Mouse (Mus musculus) neural tube, embryonic 13.5 days (tissue): ENCODE data around the gene Lipk. TPM values are rescaled to one million over a fixed set of nuclear protein-coding genes. Genes with fewer than 3 reads are reported as not detected.

Experiments used
- ATAC-seq: fragments of 200-750 bp; cut with Nextera tagmentation; 2 replicates; pipeline ENCODE4 v1.8.0; 2017; ENCODE audit warnings: low read depth, mild to moderate bottlenecking, moderate TSS enrichment, moderate library complexity
- H3K27ac ChIP-seq: fragments of 300-500 bp; sonication (generic); replicated peaks from 2 replicates; pipeline ENCODE4 v1.5.1; 2015; ENCODE audit warnings: moderate library complexity, mild to moderate bottlenecking, inconsistent platforms
- H3K27me3 ChIP-seq: fragments of 300-500 bp; sonication (generic); 2 replicates; pipeline ENCODE4 v1.6.1; 2015; ENCODE audit warnings: mild to moderate bottlenecking, inconsistent platforms
- H3K36me3 ChIP-seq: fragments of 300-500 bp; sonication (generic); 2 replicates; pipeline ENCODE4 v1.6.1; 2015; ENCODE audit warnings: mild to moderate bottlenecking, inconsistent platforms
- H3K4me1 ChIP-seq: fragments of 300-500 bp; sonication (generic); replicated peaks from 2 replicates; pipeline ENCODE4 v1.6.1; 2015; ENCODE audit warnings: inconsistent platforms
- H3K4me2 ChIP-seq: fragments of 300-500 bp; sonication (generic); 2 replicates; pipeline ENCODE4 v1.6.1; 2015; ENCODE audit warnings: inconsistent platforms, mild to moderate bottlenecking, moderate library complexity
- H3K4me3 ChIP-seq: fragments of 300-500 bp; sonication (generic); 2 replicates; pipeline ENCODE4 v1.5.1; 2015; ENCODE audit warnings: mild to moderate bottlenecking, inconsistent platforms
- H3K9ac ChIP-seq: fragments of 300-500 bp; sonication (generic); 2 replicates; pipeline ENCODE4 v1.6.1; 2015; ENCODE audit warnings: moderate library complexity, mild to moderate bottlenecking, inconsistent platforms
- H3K9me3 ChIP-seq: fragments of 300-500 bp; sonication (generic); 2 replicates; pipeline ENCODE4 v1.6.1; 2016; ENCODE audit warnings: inconsistent platforms
- WGBS: fragments of 180-500 bp; shearing (Covaris S2); methylation state at CpG from one replicate; pipeline ENCODE4 v1.1.7; 2015; 5-methylcytosine and 5-hydroxymethylcytosine counted together
- microRNA-seq: library from miRNA; unstranded; fragments of <30 nt; microRNA quantifications from one replicate; pipeline ENCODE4, GENCODE M21; 2016
- polyA plus RNA-seq: library from polyadenylated mRNA; unstranded; fragments of >200 nt; fragmentation: Nextera tagmentation; extraction: Ambion mirVana; gene quantifications from 2 replicates; pipeline ENCODE4 v1.2.1, GENCODE M21; 2015

The Lipk gene
- polyA plus RNA-seq, 1 experiment from 2014 or later = not detected

DNA sequence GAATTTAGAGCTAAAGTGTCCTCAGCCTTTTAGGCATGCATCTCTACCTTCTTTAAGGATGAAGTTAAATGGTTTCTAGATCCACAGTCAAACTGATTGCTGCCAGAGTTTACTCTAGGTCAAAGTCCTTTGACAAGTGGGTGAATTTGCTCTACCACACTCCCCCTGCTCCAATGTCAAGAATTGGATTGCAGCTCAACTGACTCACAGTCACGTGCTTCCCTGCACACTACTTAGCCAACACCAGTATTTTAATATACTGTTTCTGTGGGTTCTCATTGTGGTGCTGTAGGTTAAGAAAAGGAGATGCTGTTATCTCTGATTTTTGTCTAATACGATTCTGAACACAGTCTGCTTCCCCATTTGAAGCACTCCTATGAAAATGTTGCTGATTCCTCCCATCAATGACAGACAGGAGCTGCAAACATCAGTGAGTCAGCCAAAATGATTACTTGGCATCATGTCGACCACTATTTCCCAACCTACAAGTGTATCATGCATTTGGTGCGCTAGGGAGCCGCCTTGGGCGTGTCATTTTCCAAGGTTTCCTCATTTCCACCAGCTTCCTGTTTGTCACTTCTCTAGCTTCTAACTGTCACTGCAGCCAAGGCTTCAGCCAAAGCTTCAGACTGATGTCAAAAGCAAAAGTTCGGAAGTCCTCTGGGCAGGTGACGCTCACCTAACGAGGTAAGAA is 58.8 kb downstream of the Lipk start, which contains the start of gene Lipn:
Gene Lipn, plus strand, starts transcription at position 580 of the 694 bp plus-strand sequence.
- Histone ChIP-seq H3K4me3 (no peak within 1 kb of the TSS), H3K36me3 (no peaks in the 10 kb centered on the region), H3K4me2 (no peak within 1 kb of the TSS), H3K4me1 (no peaks in the 10 kb centered on the region), H3K9ac (no peak within 1 kb of the TSS), H3K27me3 (no peaks in the 10 kb centered on the region), H3K27ac (no peak within 1 kb of the TSS), H3K9me3 (no peaks in the 10 kb centered on the region)
- no peak for ATAC-seq
- WGBS = 94% methylated on average over 9 of the region's 9 CpGs

DNA sequence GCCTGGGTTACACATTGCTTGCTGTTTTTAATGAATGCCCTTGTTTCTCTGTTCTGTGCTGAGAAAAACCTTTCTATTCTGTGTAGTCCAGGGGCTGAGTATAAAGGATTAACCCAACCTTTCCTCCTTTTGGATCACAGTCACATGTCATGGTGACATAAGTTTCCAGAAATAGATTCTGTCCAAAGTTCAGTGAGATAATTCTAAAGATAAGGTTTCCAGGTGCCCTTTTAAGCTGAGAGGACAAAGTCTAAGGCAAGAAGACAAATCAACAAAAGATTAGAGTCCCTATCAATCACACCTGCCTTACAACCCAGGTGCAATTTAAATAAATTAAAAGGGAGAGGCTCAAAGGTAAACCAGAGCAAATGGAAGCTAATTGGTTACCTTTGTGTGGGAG is 66.1 kb downstream of the Lipk start:
- Histone ChIP-seq H3K4me2 (no peak overlapping the region), H3K9me3 (no peaks in the 10 kb centered on the region), H3K27ac (no peak overlapping the region), H3K4me1 (no peaks in the 10 kb centered on the region), H3K36me3 (no peaks in the 10 kb centered on the region), H3K4me3 (no peak overlapping the region), H3K9ac (no peak overlapping the region), H3K27me3 (no peaks in the 10 kb centered on the region)
- no peak for ATAC-seq

- Histone ChIP-seq H3K36me3 (no peaks in the 10 kb centered on the region), H3K9me3 (no peaks in the 10 kb centered on the region), H3K9ac (no peak overlapping the region), H3K4me1 (no peaks in the 10 kb centered on the region), H3K4me2 (no peak overlapping the region), H3K27me3 (no peaks in the 10 kb centered on the region), H3K4me3 (no peak overlapping the region), H3K27ac (no peak overlapping the region)
- 74% methylated on average over 2 of the region's 2 CpGs for WGBS
- ATAC-seq = no peak
Measured at GRCm38 (mm10) chr19:34078130-34078529, 70.0 kb downstream of the Lipk start.

DNA sequence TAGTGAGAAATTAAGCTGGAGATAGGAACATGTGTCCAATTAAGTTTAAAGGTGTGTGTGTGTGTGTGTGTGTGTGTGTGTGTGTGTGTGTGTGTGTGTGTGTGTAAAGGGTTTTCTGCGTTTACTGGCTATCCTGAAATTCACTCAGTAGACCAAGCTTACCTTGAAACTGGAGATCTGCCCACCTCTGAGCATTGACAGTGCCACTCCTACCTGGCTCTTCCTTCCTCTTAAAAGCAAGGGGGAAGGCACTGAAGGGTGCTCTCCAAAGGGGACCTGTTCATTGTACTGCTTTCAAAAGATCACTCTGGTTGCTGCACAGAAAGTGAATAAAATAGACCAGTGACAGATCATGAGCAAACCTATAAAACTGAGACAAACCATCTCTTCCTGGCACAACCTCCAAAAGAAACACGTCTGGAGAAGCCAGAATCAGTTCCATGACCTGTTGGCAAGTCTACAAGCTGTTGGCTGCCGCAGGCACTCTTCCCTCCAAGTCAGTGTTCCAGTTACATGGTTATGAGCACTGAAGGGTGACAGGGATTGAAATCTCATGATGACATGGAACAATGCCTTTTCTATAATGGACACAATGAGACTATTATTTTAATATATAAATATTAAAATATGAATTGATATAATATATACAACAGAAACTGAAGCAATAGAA is 81.1 kb downstream of the Lipk start:
- no peaks in the 10 kb centered on the region for H3K4me1 ChIP-seq
- 86% methylated on average over 3 of the region's 3 CpGs for WGBS
- H3K4me3 ChIP-seq = no peak overlapping the region

DNA sequence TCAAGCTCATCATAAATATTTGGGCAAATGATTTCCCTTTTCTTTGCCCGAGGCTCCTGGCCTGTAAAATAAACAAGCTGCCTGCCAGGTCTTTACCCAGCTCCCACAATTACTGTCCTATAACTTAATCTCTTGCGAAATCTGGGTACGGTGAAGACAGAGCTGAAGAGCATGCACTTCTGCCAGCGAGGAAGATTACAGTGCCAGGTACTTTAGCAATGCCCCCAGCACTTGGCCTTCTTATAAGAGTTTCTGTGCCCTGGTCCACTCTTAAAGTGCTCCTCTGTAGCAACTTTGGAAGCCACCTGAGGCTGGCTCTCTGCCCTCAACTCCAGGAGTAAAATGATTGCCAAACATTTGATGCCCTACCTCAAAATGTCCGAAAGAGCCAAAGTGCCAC is 87.3 kb downstream of the Lipk start:
- Histone ChIP-seq H3K9ac (no peak overlapping the region), H3K27ac (no peak overlapping the region), H3K4me2 (no peak overlapping the region), H3K4me1 (no peaks in the 10 kb centered on the region), H3K9me3 (no peaks in the 10 kb centered on the region), H3K36me3 (no peaks in the 10 kb centered on the region), H3K4me3 (no peak overlapping the region), H3K27me3 (no peaks in the 10 kb centered on the region)
- no peak for ATAC-seq
- 83% methylated on average over 5 of the region's 5 CpGs for WGBS

More for the DNA sequence above, 81.1 kb downstream of the Lipk start:
- no peak overlapping the region for H3K9ac ChIP-seq
- ATAC-seq = no peak
- no peaks in the 10 kb centered on the region for H3K9me3 ChIP-seq
- no peaks in the 10 kb centered on the region for H3K36me3 ChIP-seq
- H3K4me2 ChIP-seq = no peak overlapping the region
- H3K27me3 ChIP-seq = no peaks in the 10 kb centered on the region
- no peak overlapping the region for H3K27ac ChIP-seq

- no peak overlapping the region for H3K27ac ChIP-seq
Measured at GRCm38 (mm10) chr19:34096228-34096627, 88.1 kb downstream of the Lipk start.

More at GRCm38 (mm10) chr19:34096228-34096627, 88.1 kb downstream of the Lipk start:
- WGBS = 88% methylated on average over 1 of the region's 1 CpGs
- Histone ChIP-seq H3K27me3 (no peaks in the 10 kb centered on the region), H3K9me3 (no peaks in the 10 kb centered on the region), H3K4me2 (no peak overlapping the region), H3K4me3 (no peak overlapping the region), H3K36me3 (no peaks in the 10 kb centered on the region), H3K9ac (no peak overlapping the region), H3K4me1 (no peaks in the 10 kb centered on the region)
- no peak for ATAC-seq

Small RNA genes lying within 50 kb of the gene (microRNA-seq; reads per million reads assigned to microRNA genes)
- gene Gm23334 = not detected

Other genes with a start within 250 kb of the Lipk start
- gene Lipo3, start 246.3 kb upstream of the Lipk start, polyA plus RNA-seq = 13.8 and 15.0 TPM in 2 replicates
- not detected in 2 replicates for gene Lipo1, start 220.8 kb upstream of the Lipk start, polyA plus RNA-seq
- gene Lipf, start 47.1 kb upstream of the Lipk start, polyA plus RNA-seq = not detected in 2 replicates
- gene Lipn, start 59.1 kb downstream of the Lipk start, polyA plus RNA-seq = not detected in 2 replicates
- not detected in 2 replicates for gene Lipm, start 92.6 kb downstream of the Lipk start, polyA plus RNA-seq
- gene Ankrd22, start 157.8 kb downstream of the Lipk start, polyA plus RNA-seq = not detected in 2 replicates
- gene Stambpl1, start 183.9 kb downstream of the Lipk start, polyA plus RNA-seq = 12.7 and 16.7 TPM in 2 replicates
- 28.1 and 52.1 TPM in 2 replicates for gene Acta2, start 247.3 kb downstream of the Lipk start, polyA plus RNA-seq